Mouse (Mus musculus) G1E (cell line): ENCODE measurements around the gene Amdhd2. TPM values are rescaled to one million over a fixed set of nuclear protein-coding genes. Genes with fewer than 3 reads are reported as not detected.

Source experiments
- ATAC-seq: 2 replicates; pipeline ENCODE4 v1.8.0; 2016; ENCODE audit warnings: mild to moderate bottlenecking; ENCODE audit not compliant: insufficient number of reproducible peaks, poor library complexity, low FRiP score, severe bottlenecking; ENCODE audit errors: extremely low read depth
- DNase-seq: peaks from one replicate; pipeline ENCODE4 v3.0.0; 2012; ENCODE audit warnings: low spot score
- H3K27me3 ChIP-seq: 2 replicates; pipeline ENCODE4 v1.6.1; 2012; ENCODE audit warnings: mild to moderate bottlenecking, low read length, inconsistent platforms; ENCODE audit not compliant: insufficient read depth
- H3K36me3 ChIP-seq: replicated peaks from 2 replicates; pipeline ENCODE3; 2012; ENCODE audit warnings: mild to moderate bottlenecking, inconsistent platforms
- H3K4me1 ChIP-seq: 2 replicates; pipeline ENCODE4 v1.6.1; 2012; ENCODE audit warnings: low read depth, low read length, inconsistent platforms, mixed read lengths; ENCODE audit not compliant: insufficient read depth
- H3K4me3 ChIP-seq: 2 replicates; pipeline ENCODE4 v1.5.1; 2012; ENCODE audit warnings: low read depth, mild to moderate bottlenecking, inconsistent platforms, low read length, moderate library complexity, mixed read lengths
- H3K9me3 ChIP-seq: replicated peaks from 2 replicates; pipeline ENCODE4 v1.6.1; 2012; ENCODE audit warnings: inconsistent platforms
- CTCF ChIP-seq: IDR thresholded peaks from 2 replicates; pipeline ENCODE4 v1.5.1; 2012; ENCODE audit warnings: low read depth, low read length, inconsistent platforms, mixed read lengths
- GATA1 ChIP-seq: IDR thresholded peaks from 2 replicates; pipeline ENCODE4 v1.6.1; 2012; ENCODE audit warnings: borderline replicate concordance, low read length, inconsistent platforms, mixed read lengths
- GATA2 ChIP-seq: IDR thresholded peaks from 2 replicates; pipeline ENCODE4 v1.6.1; 2012; ENCODE audit warnings: low read depth, low read length, inconsistent platforms, borderline replicate concordance
- POLR2AphosphoS5 ChIP-seq: IDR thresholded peaks from 2 replicates; pipeline ENCODE4 v1.6.1; 2012; ENCODE audit warnings: low read depth, low read length, inconsistent platforms; ENCODE audit not compliant: insufficient replicate concordance
- TAL1 ChIP-seq: conservative IDR thresholded peaks from 2 replicates; pipeline ENCODE4 v1.6.1; 2012; ENCODE audit warnings: low read depth, low read length, inconsistent platforms, mixed read lengths
- polyA plus RNA-seq: library from polyadenylated mRNA; stranded (reverse); fragments of >175 nt; gene quantifications from 2 replicates; pipeline ENCODE4 v1.2.3, GENCODE M21; 2012
- total RNA-seq, 2 experiments: library from RNA; stranded (forward) in 1 of 2; stranded (reverse) in 1 of 2; fragments of 200-1000 nt in 1 of 2; fragments of >200 nt in 1 of 2; fragmentation: Nextera tagmentation in 1 of 2; gene quantifications; 2 replicates each; pipeline ENCODE4 v1.2.3; 2014 to 2017

Amdhd2 gene
- total and polyA plus RNA-seq, 3 experiments: 18.7 to 60.2 (median 44.1) TPM

GRCm38 (mm10) chr17:24199252-24199651 lies 35.7 kb upstream of the Amdhd2 start:
- H3K27me3 ChIP-seq: no peaks in the 10 kb centered on the region
- DNase-seq (no peak), ATAC-seq (no peak)
- H3K4me1 ChIP-seq: peaks cover 97% of the 10 kb centered on the region
- TF ChIP-seq POLR2AphosphoS5 (no peak), GATA1 (no peak), GATA2 (no peak), CTCF (no peak), TAL1 (peak; percentile 54)
- peak overlapping the region; percentile 62; the same call in 1 of the 2 replicates for H3K4me3 ChIP-seq
- H3K9me3 ChIP-seq: no peaks in the 10 kb centered on the region
- peaks cover 86% of the 10 kb centered on the region for H3K36me3 ChIP-seq

DNA sequence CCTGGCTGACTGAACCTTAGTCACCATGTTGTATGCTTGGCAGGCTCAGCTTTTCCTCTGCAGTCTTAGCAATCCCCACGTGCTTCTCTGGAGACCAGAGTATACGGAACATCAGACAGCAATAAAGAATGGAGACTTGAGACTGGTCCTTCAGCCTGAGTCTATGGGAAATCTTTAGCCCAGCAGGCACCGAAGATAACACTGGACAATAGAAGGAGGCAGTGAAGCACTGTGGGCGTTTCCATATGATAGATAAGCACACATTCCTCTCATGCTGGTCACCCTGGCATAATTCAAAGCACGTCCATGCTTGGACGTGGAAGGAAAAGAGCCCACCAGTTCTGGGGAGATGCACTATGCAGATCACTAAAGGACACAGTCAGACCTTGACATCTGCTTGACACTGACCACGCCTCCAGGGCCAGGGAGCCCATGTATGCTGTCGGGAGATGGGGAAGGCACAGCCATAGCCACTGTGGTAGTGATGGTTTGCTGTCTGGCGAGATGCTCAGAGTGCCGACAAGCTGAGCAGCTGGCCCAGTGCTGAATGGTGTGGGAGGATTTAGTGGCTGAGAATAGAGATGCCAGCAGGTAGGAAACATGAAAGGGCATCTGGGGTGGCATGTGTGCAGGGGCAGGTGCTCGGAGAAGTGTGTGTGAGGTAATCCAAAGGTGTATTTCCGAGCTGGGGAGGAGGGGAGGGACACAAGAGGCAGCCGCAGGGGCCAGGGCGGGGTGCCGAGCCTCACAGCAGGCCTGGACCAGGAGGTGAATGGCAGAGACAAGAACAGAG lies 33.7 kb upstream of the Amdhd2 start:
- DNase-seq: no peak
- Histone ChIP-seq H3K4me1 (peaks cover 99% of the 10 kb centered on the region), H3K27me3 (no peaks in the 10 kb centered on the region), H3K4me3 (peak overlapping the region; percentile 63), H3K9me3 (no peaks in the 10 kb centered on the region), H3K36me3 (peaks cover 99% of the 10 kb centered on the region)
- no peak for TF ChIP-seq GATA1
- no peak; the same call in 1 of the 2 replicates for TF ChIP-seq TAL1
- TF ChIP-seq CTCF: no peak
- TF ChIP-seq POLR2AphosphoS5: no peak
- TF ChIP-seq GATA2: no peak
- peak; percentile 59 for ATAC-seq

- H3K36me3 ChIP-seq: peaks cover 95% of the 10 kb centered on the region
- TF ChIP-seq POLR2AphosphoS5 (no peak), CTCF (no peak), GATA1 (no peak), TAL1 (no peak), GATA2 (no peak)
- H3K4me1 ChIP-seq: peaks cover 95% of the 10 kb centered on the region
These were observed 31.8 kb upstream of the Amdhd2 start for GRCm38 (mm10) chr17:24195349-24195748.

DNA sequence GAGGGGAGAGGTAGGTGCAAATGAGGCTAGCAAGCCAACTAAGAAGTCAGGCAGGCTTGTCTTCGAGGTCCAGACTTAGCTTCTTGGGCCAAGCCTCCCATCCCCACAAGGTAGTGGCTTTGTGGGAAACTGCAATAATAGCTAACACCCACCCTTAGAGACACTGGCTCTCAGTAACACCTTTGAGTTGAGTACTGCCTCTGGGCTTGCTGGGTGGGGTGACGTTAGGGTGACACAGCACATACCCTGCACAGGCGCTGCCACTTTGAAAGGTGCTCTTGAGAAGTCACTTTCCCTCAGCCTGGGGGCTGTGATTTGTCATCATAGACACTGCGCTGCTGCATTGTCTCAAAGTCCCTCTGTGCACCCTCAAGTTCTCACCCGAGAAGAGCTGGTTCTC lies 30.2 kb upstream of the Amdhd2 start:
- TF ChIP-seq GATA1 (no peak), GATA2 (no peak), POLR2AphosphoS5 (no peak), CTCF (no peak), TAL1 (no peak)
- no peaks in the 10 kb centered on the region for H3K27me3 ChIP-seq
- peaks cover 84% of the 10 kb centered on the region for H3K4me1 ChIP-seq
- peak overlapping the region; percentile 30; the same call in 1 of the 2 replicates for H3K4me3 ChIP-seq
- H3K9me3 ChIP-seq: no peaks in the 10 kb centered on the region
- DNase-seq (no peak), ATAC-seq (no peak)
- H3K36me3 ChIP-seq: peaks cover 92% of the 10 kb centered on the region

More at GRCm38 (mm10) chr17:24195349-24195748, 31.8 kb upstream of the Amdhd2 start:
- H3K27me3 ChIP-seq: no peaks in the 10 kb centered on the region
- no peaks in the 10 kb centered on the region for H3K9me3 ChIP-seq
- ATAC-seq: no peak
- DNase-seq: no peak
- no peak overlapping the region; the same call in 1 of the 2 replicates for H3K4me3 ChIP-seq

GRCm38 (mm10) chr17:24193268-24193667 lies 29.7 kb upstream of the Amdhd2 start:
- ATAC-seq (no peak), DNase-seq (no peak)
- H3K4me3 ChIP-seq: no peak overlapping the region
- no peaks in the 10 kb centered on the region for H3K9me3 ChIP-seq
- TF ChIP-seq CTCF (no peak), GATA2 (no peak), TAL1 (no peak), GATA1 (no peak), POLR2AphosphoS5 (no peak)
- no peaks in the 10 kb centered on the region for H3K27me3 ChIP-seq
- peaks cover 92% of the 10 kb centered on the region for H3K36me3 ChIP-seq
- peaks cover 79% of the 10 kb centered on the region for H3K4me1 ChIP-seq

- Histone ChIP-seq H3K4me3 (no peak overlapping the region), H3K27me3 (no peaks in the 10 kb centered on the region), H3K9me3 (no peaks in the 10 kb centered on the region), H3K36me3 (peaks cover 92% of the 10 kb centered on the region), H3K4me1 (peaks cover 78% of the 10 kb centered on the region)
- ATAC-seq (no peak), DNase-seq (no peak)
- TF ChIP-seq CTCF: no peak
These were observed 29.3 kb upstream of the Amdhd2 start for GRCm38 (mm10) chr17:24192848-24193247.

GRCm38 (mm10) chr17:24191481-24191880 lies 27.9 kb upstream of the Amdhd2 start:
- TF ChIP-seq GATA2: no peak
- no peak for TF ChIP-seq TAL1
- TF ChIP-seq CTCF: no peak
- no peak for TF ChIP-seq GATA1
- TF ChIP-seq POLR2AphosphoS5: no peak
- H3K4me1 ChIP-seq: peaks cover 66% of the 10 kb centered on the region
- H3K36me3 ChIP-seq: peaks cover 88% of the 10 kb centered on the region
- no peaks in the 10 kb centered on the region for H3K9me3 ChIP-seq
- DNase-seq: no peak
- ATAC-seq: no peak
- H3K27me3 ChIP-seq: no peaks in the 10 kb centered on the region
- H3K4me3 ChIP-seq: no peak overlapping the region
